Mouse (Mus musculus): ENCODE results near the gene Mybbp1a.
A peak's percentile ranks its signal among the peaks of the same experiment; 100 is the strongest.

Mybbp1a gene

GRCm38 (mm10) chr11:72440965-72441664 lies at the start of gene Mybbp1a:
Gene Mybbp1a, plus strand, starts transcription at chr11:72441355.
- peak; percentile 95 to 98 for DNase-seq (ENCODE audit: low spot score in 2 of 2)

GRCm38 (mm10) chr11:72393243-72393642 lies 47.9 kb upstream of the Mybbp1a start:
- no peak for DNase-seq (ENCODE audit: low spot score in 2 of 2)

- no peak for DNase-seq (ENCODE audit: low spot score in 2 of 2)
These were observed 47.5 kb upstream of the Mybbp1a start for GRCm38 (mm10) chr11:72393669-72394068.

- no peak for DNase-seq (ENCODE audit: low spot score in 2 of 2)
These were observed 46.5 kb upstream of the Mybbp1a start for GRCm38 (mm10) chr11:72394694-72395093.

- no peak for DNase-seq (ENCODE audit: low spot score in 2 of 2)
These were observed 45.5 kb upstream of the Mybbp1a start for GRCm38 (mm10) chr11:72395652-72396051.

- no peak for DNase-seq (ENCODE audit: low spot score in 2 of 2)
These were observed 44.5 kb upstream of the Mybbp1a start for GRCm38 (mm10) chr11:72396621-72397020.

GRCm38 (mm10) chr11:72397072-72397471 lies 44.1 kb upstream of the Mybbp1a start:
- DNase-seq (ENCODE audit: low spot score in 2 of 2) = no peak

GRCm38 (mm10) chr11:72397811-72398525 lies 43.2 kb upstream of the Mybbp1a start:
- no peak for DNase-seq (ENCODE audit: low spot score in 2 of 2)

- no peak for DNase-seq (ENCODE audit: low spot score in 2 of 2)
These were observed 40.1 kb upstream of the Mybbp1a start for GRCm38 (mm10) chr11:72401068-72401467.

- DNase-seq (ENCODE audit: low spot score in 2 of 2) = no peak
These were observed 39.1 kb upstream of the Mybbp1a start for GRCm38 (mm10) chr11:72402017-72402416.

- DNase-seq (ENCODE audit: low spot score in 2 of 2) = no peak
These were observed 38.2 kb upstream of the Mybbp1a start for GRCm38 (mm10) chr11:72402969-72403368.

- DNase-seq (ENCODE audit: low spot score in 2 of 2) = no peak
These were observed 35.6 kb upstream of the Mybbp1a start for GRCm38 (mm10) chr11:72405532-72405931.

- DNase-seq (ENCODE audit: low spot score in 2 of 2) = no peak
These were observed 35.0 kb upstream of the Mybbp1a start for GRCm38 (mm10) chr11:72406079-72406675.

GRCm38 (mm10) chr11:72407081-72407480 lies 34.1 kb upstream of the Mybbp1a start:
- DNase-seq (ENCODE audit: low spot score in 2 of 2) = no peak

GRCm38 (mm10) chr11:72407574-72407973 lies 33.6 kb upstream of the Mybbp1a start:
- DNase-seq (ENCODE audit: low spot score in 2 of 2) = no peak

- no peak for DNase-seq (ENCODE audit: low spot score in 2 of 2)
These were observed 32.5 kb upstream of the Mybbp1a start for GRCm38 (mm10) chr11:72408451-72409170.

GRCm38 (mm10) chr11:72409649-72410385 lies 31.3 kb upstream of the Mybbp1a start:
- DNase-seq (ENCODE audit: low spot score in 2 of 2) = no peak

GRCm38 (mm10) chr11:72410521-72411092 lies 30.5 kb upstream of the Mybbp1a start:
- DNase-seq (ENCODE audit: low spot score in 2 of 2) = no peak

- DNase-seq (ENCODE audit: low spot score in 2 of 2) = peak in 1 of 2 experiments; percentile 31
These were observed 29.8 kb upstream of the Mybbp1a start, which contains the start of gene Smtnl2 for GRCm38 (mm10) chr11:72411093-72411921. Gene Smtnl2, minus strand, starts transcription at chr11:72411713.

- DNase-seq (ENCODE audit: low spot score in 2 of 2) = no peak
These were observed 29.2 kb upstream of the Mybbp1a start for GRCm38 (mm10) chr11:72411945-72412344.

All from frontal cortex, postnatal 14 days (tissue).